Mouse (Mus musculus): ENCODE measurements around the gene Ppp1r12a.

GRCm38 (mm10) chr10:108185265-108185664, 23.3 kb downstream of the Ppp1r12a start:
- TF ChIP-seq CTCF (IDR thresholded peaks at IDR 0.05) (no peak), EP300 (IDR thresholded peaks at IDR 0.05) (no peak)
